Mouse (Mus musculus) lung, embryonic 15.5 days (tissue): ENCODE data around the gene Mat1a. TPM values are rescaled to one million over a fixed set of nuclear protein-coding genes. Genes with fewer than 3 reads are reported as not detected.

Source experiments
- ATAC-seq: fragments of 200-750 bp; cut with Nextera tagmentation; 2 replicates; pipeline ENCODE4 v1.8.0; 2017; ENCODE audit warnings: moderate number of reproducible peaks, borderline replicate concordance; ENCODE audit not compliant: low FRiP score, low TSS enrichment; ENCODE audit errors: extremely low read depth
- H3K27ac ChIP-seq: fragments of 300-500 bp; sonication (generic); 2 replicates; pipeline ENCODE4 v1.5.1; 2015; ENCODE audit warnings: moderate library complexity, mild to moderate bottlenecking, inconsistent platforms
- H3K27me3 ChIP-seq: fragments of 300-500 bp; sonication (generic); 2 replicates; pipeline ENCODE4 v1.6.1; 2015; ENCODE audit warnings: inconsistent platforms
- H3K36me3 ChIP-seq: fragments of 300-500 bp; sonication (generic); 2 replicates; pipeline ENCODE4 v1.6.1; 2015; ENCODE audit warnings: inconsistent platforms
- H3K4me1 ChIP-seq: fragments of 300-500 bp; sonication (generic); 2 replicates; pipeline ENCODE4 v1.6.1; 2015; ENCODE audit warnings: inconsistent platforms
- H3K4me2 ChIP-seq: fragments of 300-500 bp; sonication (generic); 2 replicates; pipeline ENCODE4 v1.6.1; 2015; ENCODE audit warnings: inconsistent platforms, mild to moderate bottlenecking, moderate library complexity
- H3K4me3 ChIP-seq: fragments of 300-500 bp; sonication (generic); 2 replicates; pipeline ENCODE4 v1.5.1; 2015; ENCODE audit warnings: mild to moderate bottlenecking, inconsistent platforms
- H3K9ac ChIP-seq: fragments of 300-500 bp; sonication (generic); 2 replicates; pipeline ENCODE4 v1.6.1; 2015; ENCODE audit warnings: inconsistent platforms
- H3K9me3 ChIP-seq: fragments of 300-500 bp; sonication (generic); 2 replicates; pipeline ENCODE4 v1.6.1; 2016; ENCODE audit warnings: inconsistent platforms
- WGBS: fragments of 180-500 bp; shearing (Covaris S2); methylation state at CpG from one replicate; pipeline ENCODE4 v1.1.7; 2015; 5-methylcytosine and 5-hydroxymethylcytosine counted together
- polyA plus RNA-seq: library from polyadenylated mRNA; unstranded; fragments of >200 nt; fragmentation: Nextera tagmentation; extraction: Ambion mirVana; gene quantifications from 2 replicates; pipeline ENCODE4 v1.2.1, GENCODE M21; 2015

Mat1a gene
- 5.0 and 5.3 TPM in 2 replicates for polyA plus RNA-seq

- H3K4me2 ChIP-seq: peak within 1 kb of the TSS; percentile 46
- H3K9ac ChIP-seq: no peak within 1 kb of the TSS
- H3K9me3 ChIP-seq: no peaks in the 10 kb centered on the region
- WGBS: 50% methylated on average over 10 of the region's 10 CpGs
- no peaks in the 10 kb centered on the region for H3K27me3 ChIP-seq
- H3K36me3 ChIP-seq: no peaks in the 10 kb centered on the region
- ATAC-seq: peak; percentile 91
- H3K4me1 ChIP-seq: no peaks in the 10 kb centered on the region
- peak within 1 kb of the TSS; percentile 18; the same call in 1 of the 2 replicates for H3K4me3 ChIP-seq
- peak within 1 kb of the TSS; percentile 72; the same call in 1 of the 2 replicates for H3K27ac ChIP-seq
These were observed at the start of gene Mat1a for GRCm38 (mm10) chr14:41104853-41105444. Gene Mat1a, plus strand, starts transcription at chr14:41105035.

GRCm38 (mm10) chr14:41065168-41065567 lies 39.7 kb upstream of the Mat1a start:
- ATAC-seq: peak; percentile 57; the same call in 1 of the 2 replicates

GRCm38 (mm10) chr14:41066416-41066815 lies 38.4 kb upstream of the Mat1a start:
- no peaks in the 10 kb centered on the region for H3K36me3 ChIP-seq
- 12% methylated on average over 1 of the region's 1 CpGs for whole genome bisulfite sequencing
- H3K27ac ChIP-seq: no peak overlapping the region
- no peak overlapping the region for H3K4me2 ChIP-seq
- no peaks in the 10 kb centered on the region for H3K27me3 ChIP-seq
- no peaks in the 10 kb centered on the region for H3K9me3 ChIP-seq
- no peak overlapping the region for H3K9ac ChIP-seq
- no peaks in the 10 kb centered on the region for H3K4me1 ChIP-seq
- H3K4me3 ChIP-seq: no peak overlapping the region
- ATAC-seq: no peak

More at GRCm38 (mm10) chr14:41065168-41065567, 39.7 kb upstream of the Mat1a start:
- Histone ChIP-seq H3K9me3 (no peaks in the 10 kb centered on the region), H3K9ac (no peak overlapping the region), H3K27me3 (no peaks in the 10 kb centered on the region), H3K4me3 (no peak overlapping the region), H3K27ac (no peak overlapping the region), H3K4me2 (no peak overlapping the region), H3K4me1 (no peaks in the 10 kb centered on the region), H3K36me3 (no peaks in the 10 kb centered on the region)
- 24% methylated on average over 2 of the region's 2 CpGs for WGBS

- no peak for ATAC-seq
- Histone ChIP-seq H3K9me3 (no peaks in the 10 kb centered on the region), H3K27me3 (no peaks in the 10 kb centered on the region), H3K27ac (no peak within 1 kb of the TSS), H3K4me1 (peaks cover 5% of the 10 kb centered on the region), H3K4me2 (no peak within 1 kb of the TSS), H3K9ac (no peak within 1 kb of the TSS), H3K36me3 (no peaks in the 10 kb centered on the region), H3K4me3 (no peak within 1 kb of the TSS)
These were observed 35.7 kb upstream of the Mat1a start, which contains the start of gene Dydc2 for GRCm38 (mm10) chr14:41069108-41069507. Gene Dydc2, minus strand, starts transcription at chr14:41069208.

- H3K4me1 ChIP-seq: peaks cover 5% of the 10 kb centered on the region
- H3K36me3 ChIP-seq: no peaks in the 10 kb centered on the region
- 69% methylated on average over 3 of the region's 3 CpGs for WGBS
- H3K9ac ChIP-seq: no peak overlapping the region
- no peak overlapping the region for H3K4me2 ChIP-seq
- H3K4me3 ChIP-seq: no peak overlapping the region
- H3K9me3 ChIP-seq: no peaks in the 10 kb centered on the region
- ATAC-seq: no peak
- no peak overlapping the region for H3K27ac ChIP-seq
- H3K27me3 ChIP-seq: no peaks in the 10 kb centered on the region
These were observed 34.5 kb upstream of the Mat1a start for GRCm38 (mm10) chr14:41070343-41070742.

GRCm38 (mm10) chr14:41072229-41072943 lies 32.4 kb upstream of the Mat1a start, which contains the start of gene Dydc1:
Gene Dydc1, plus strand, starts transcription at chr14:41072911.
- peaks cover 5% of the 10 kb centered on the region for H3K4me1 ChIP-seq
- no peaks in the 10 kb centered on the region for H3K36me3 ChIP-seq
- ATAC-seq: peak; percentile 74
- no peaks in the 10 kb centered on the region for H3K27me3 ChIP-seq
- H3K9ac ChIP-seq: no peak within 1 kb of the TSS
- peak within 1 kb of the TSS; percentile 61 for H3K4me2 ChIP-seq
- H3K4me3 ChIP-seq: peak within 1 kb of the TSS; percentile 37
- H3K27ac ChIP-seq: no peak within 1 kb of the TSS
- H3K9me3 ChIP-seq: no peaks in the 10 kb centered on the region
- WGBS: 12% methylated on average over 23 of the region's 23 CpGs

GRCm38 (mm10) chr14:41072944-41073275 lies 31.9 kb upstream of the Mat1a start:
- Histone ChIP-seq H3K9ac (no peak overlapping the region), H3K4me3 (peak overlapping the region; percentile 37)
- WGBS: 1% methylated on average over 8 of the region's 8 CpGs

GRCm38 (mm10) chr14:41082408-41082807 lies 22.4 kb upstream of the Mat1a start:
- no peak for ATAC-seq
- no peaks in the 10 kb centered on the region for H3K4me1 ChIP-seq
- no peaks in the 10 kb centered on the region for H3K9me3 ChIP-seq
- no peak overlapping the region for H3K27ac ChIP-seq
- 75% methylated on average over 2 of the region's 2 CpGs for WGBS
- H3K27me3 ChIP-seq: no peaks in the 10 kb centered on the region
- no peak overlapping the region for H3K4me2 ChIP-seq
- no peaks in the 10 kb centered on the region for H3K36me3 ChIP-seq
- no peak overlapping the region for H3K9ac ChIP-seq
- no peak overlapping the region for H3K4me3 ChIP-seq

More at GRCm38 (mm10) chr14:41072944-41073275, 31.9 kb upstream of the Mat1a start:
- Histone ChIP-seq H3K4me1 (peaks cover 5% of the 10 kb centered on the region), H3K9me3 (no peaks in the 10 kb centered on the region), H3K4me2 (peak overlapping the region; percentile 61), H3K27ac (no peak overlapping the region), H3K27me3 (no peaks in the 10 kb centered on the region), H3K36me3 (no peaks in the 10 kb centered on the region)
- no peak; the same call in 1 of the 2 replicates for ATAC-seq

GRCm38 (mm10) chr14:41087509-41087908 lies 17.3 kb upstream of the Mat1a start:
- Histone ChIP-seq H3K27ac (no peak overlapping the region), H3K4me1 (no peaks in the 10 kb centered on the region), H3K36me3 (no peaks in the 10 kb centered on the region), H3K4me2 (no peak overlapping the region), H3K4me3 (no peak overlapping the region), H3K27me3 (no peaks in the 10 kb centered on the region), H3K9ac (no peak overlapping the region), H3K9me3 (no peaks in the 10 kb centered on the region)
- no peak for ATAC-seq
- WGBS: 81% methylated on average over 1 of the region's 1 CpGs

GRCm38 (mm10) chr14:41090777-41091176 lies 14.1 kb upstream of the Mat1a start:
- H3K9ac ChIP-seq: no peak overlapping the region
- 41% methylated on average over 8 of the region's 8 CpGs for WGBS
- no peak for ATAC-seq
- H3K9me3 ChIP-seq: no peaks in the 10 kb centered on the region
- H3K27ac ChIP-seq: no peak overlapping the region
- H3K36me3 ChIP-seq: no peaks in the 10 kb centered on the region
- no peak overlapping the region for H3K4me2 ChIP-seq
- no peaks in the 10 kb centered on the region for H3K4me1 ChIP-seq
- H3K4me3 ChIP-seq: no peak overlapping the region
- no peaks in the 10 kb centered on the region for H3K27me3 ChIP-seq

- Histone ChIP-seq H3K9ac (no peak overlapping the region), H3K27me3 (no peaks in the 10 kb centered on the region), H3K27ac (no peak overlapping the region), H3K4me1 (no peaks in the 10 kb centered on the region), H3K4me2 (no peak overlapping the region), H3K9me3 (no peaks in the 10 kb centered on the region), H3K36me3 (no peaks in the 10 kb centered on the region), H3K4me3 (no peak overlapping the region)
- ATAC-seq: no peak
- 41% methylated on average over 1 of the region's 1 CpGs for WGBS
These were observed 10.7 kb upstream of the Mat1a start for GRCm38 (mm10) chr14:41094114-41094513.

- H3K4me1 ChIP-seq: no peaks in the 10 kb centered on the region
- ATAC-seq: no peak
- H3K9me3 ChIP-seq: no peaks in the 10 kb centered on the region
- no peak overlapping the region for H3K9ac ChIP-seq
- no peaks in the 10 kb centered on the region for H3K27me3 ChIP-seq
- H3K4me2 ChIP-seq: no peak overlapping the region
- no peak overlapping the region for H3K27ac ChIP-seq
- no peak overlapping the region for H3K4me3 ChIP-seq
- WGBS: 88% methylated on average over 3 of the region's 3 CpGs
- no peaks in the 10 kb centered on the region for H3K36me3 ChIP-seq
These were observed 8.5 kb upstream of the Mat1a start for GRCm38 (mm10) chr14:41096296-41096860.
